Mouse (Mus musculus) kidney, postnatal 25 days (tissue): ENCODE data around the gene Cog1.
A peak's percentile ranks its signal among the peaks of the same experiment; 100 is the strongest.

Experiments used
- DNase-seq, 2 experiments: peaks; one replicate each; pipeline ENCODE4 v3.0.0; 2021; ENCODE audit warnings: mixed read lengths in 2 of 2

The Cog1 gene

GRCm38 (mm10) chr11:113708629-113709213, 59.8 kb downstream of the Cog1 start:
- peak in 1 of 2 experiments; percentile 42 for DNase-seq

GRCm38 (mm10) chr11:113709272-113709671, 60.3 kb downstream of the Cog1 start:
- no peak for DNase-seq

GRCm38 (mm10) chr11:113709731-113710256, 60.8 kb downstream of the Cog1 start, which contains the start of gene Cpsf4l:
Gene Cpsf4l (minus strand): TSS chr11:113710017.
- peak in 1 of 2 experiments; percentile 46 for DNase-seq

- DNase-seq = peak in 1 of 2 experiments; percentile 63
Observed at GRCm38 (mm10) chr11:113710257-113710777, 61.3 kb downstream of the Cog1 start.

- no peak for DNase-seq
Observed at GRCm38 (mm10) chr11:113711061-113711460, 62.1 kb downstream of the Cog1 start.

GRCm38 (mm10) chr11:113715078-113715674, 66.2 kb downstream of the Cog1 start:
- no peak for DNase-seq

GRCm38 (mm10) chr11:113716132-113716531, 67.2 kb downstream of the Cog1 start:
- DNase-seq = no peak
